Mouse (Mus musculus): ENCODE data around the gene Fyttd1. TPM values are rescaled to one million over a fixed set of nuclear protein-coding genes. Genes with fewer than 3 reads are reported as not detected.
"Not testable (repeated sequence)": the region's sequence is repeated elsewhere in the genome, so short reads cannot be mapped to it uniquely, and the experiment has no call there.

The Fyttd1 gene
- polyA plus RNA-seq, 1 experiment from 2014 or later: 66.5 TPM

DNA sequence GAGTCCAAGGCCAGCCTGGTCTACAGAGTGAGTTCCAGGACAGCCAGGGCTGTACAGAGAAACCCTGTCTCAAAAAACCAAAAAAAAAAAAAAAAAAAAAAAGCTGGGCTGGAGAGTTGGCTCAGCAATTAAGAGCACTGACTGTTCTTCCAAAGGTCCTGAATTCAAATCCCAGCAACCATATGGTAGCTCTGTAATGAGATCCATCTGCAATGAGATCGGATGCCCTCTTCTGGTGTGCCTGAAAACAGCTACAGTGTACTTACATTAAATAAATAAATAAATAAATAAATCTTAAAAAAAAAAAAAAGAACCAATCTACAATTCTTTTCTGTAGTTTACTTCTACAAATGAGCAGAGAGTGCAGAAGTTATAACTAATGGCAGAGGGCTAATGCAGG lies 2.0 kb upstream of the Fyttd1 start:
- H3K27me3 ChIP-seq (ENCODE audit: control insufficient read depth, insufficient read depth, low read length); H3K9me3 ChIP-seq (ENCODE audit: control insufficient read depth, low read length); H3K9ac ChIP-seq (ENCODE audit: low read length); H3K4me1 ChIP-seq (replicated peaks; ENCODE audit: control insufficient read depth, insufficient read depth); H3K4me3 ChIP-seq (ENCODE audit: low read depth, low read length); H3K4me2 ChIP-seq (replicated peaks; ENCODE audit: low read depth); H3K36me3 ChIP-seq (ENCODE audit: control insufficient read depth, insufficient read depth, low read length); H3K27ac ChIP-seq (replicated peaks); DNase-seq (ENCODE audit: low spot score); ATAC-seq (ENCODE audit: low FRiP score, low TSS enrichment): not testable (repeated sequence)
- 0 out of 2 replicates have a peak, but pooled peaks have one; percentile 13 for TF ChIP-seq CTCF (IDR thresholded peaks at IDR 0.05; ENCODE audit: low read depth)
- WGBS: 71% methylated on average over 1 of the region's 1 CpGs

DNA sequence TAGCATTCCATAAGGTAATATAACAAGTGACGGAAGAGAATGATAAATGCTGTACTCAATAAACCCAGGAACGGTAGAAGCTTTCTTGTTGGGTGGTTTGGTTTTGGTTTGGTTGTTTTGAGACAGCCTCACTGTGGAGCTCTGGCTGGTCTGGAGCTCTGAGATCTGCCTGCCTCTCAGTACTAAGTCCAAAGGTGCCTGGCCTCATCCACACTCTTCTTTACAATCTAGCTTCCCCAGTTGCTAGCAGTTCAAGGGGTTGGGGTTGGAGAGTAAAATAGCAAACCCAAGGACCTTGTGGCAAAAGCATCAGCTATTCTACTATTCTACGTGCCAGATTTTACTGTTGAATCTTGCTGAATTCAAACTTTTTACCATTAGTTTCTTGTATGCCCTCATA lies 1.5 kb upstream of the Fyttd1 start:
- 88% methylated on average over 3 of the region's 3 CpGs for WGBS
- no peaks in the 10 kb centered on the region; the same call in 1 of the 2 replicates for H3K4me1 ChIP-seq (replicated peaks; ENCODE audit: control insufficient read depth, insufficient read depth)
- H3K4me2 ChIP-seq (replicated peaks; ENCODE audit: low read depth): no peak overlapping the region
- no peaks in the 10 kb centered on the region for H3K9me3 ChIP-seq (ENCODE audit: control insufficient read depth, low read length)
- no peak for TF ChIP-seq CTCF (IDR thresholded peaks at IDR 0.05; ENCODE audit: low read depth)
- TF ChIP-seq EP300 (optimal IDR thresholded peaks at IDR 0.05): no peak
- no peaks in the 10 kb centered on the region for H3K36me3 ChIP-seq (ENCODE audit: control insufficient read depth, insufficient read depth, low read length)
- H3K27ac ChIP-seq (replicated peaks): no peak overlapping the region
- H3K27me3 ChIP-seq (ENCODE audit: control insufficient read depth, insufficient read depth, low read length): no peaks in the 10 kb centered on the region
- no peak for ATAC-seq (ENCODE audit: low FRiP score, low TSS enrichment)
- no peak for DNase-seq (ENCODE audit: low spot score)
- no peak overlapping the region for H3K9ac ChIP-seq (ENCODE audit: low read length)
- H3K4me3 ChIP-seq (ENCODE audit: low read depth, low read length): no peak overlapping the region

DNA sequence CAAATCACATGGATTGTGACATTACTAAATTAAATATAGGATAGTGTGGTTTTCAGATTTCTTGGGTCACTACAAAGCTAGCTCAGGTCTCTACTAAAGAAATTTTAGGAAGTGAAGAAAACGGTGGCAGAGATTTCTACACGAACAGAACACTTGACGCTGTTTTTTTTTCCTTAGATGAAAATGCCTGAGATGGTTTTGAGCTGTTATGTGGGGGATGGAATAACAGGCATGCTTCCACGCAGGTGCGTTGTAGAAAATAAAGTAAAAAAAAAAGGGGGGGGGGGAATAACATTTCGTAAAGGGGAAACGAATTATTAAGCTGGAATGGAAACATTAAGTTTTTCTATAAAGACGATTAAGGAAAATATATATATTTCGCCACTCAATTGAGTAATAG lies 469 bp upstream of the Fyttd1 start:
- no peaks in the 10 kb centered on the region for H3K27me3 ChIP-seq (ENCODE audit: control insufficient read depth, insufficient read depth, low read length)
- WGBS: 15% methylated on average over 9 of the region's 9 CpGs
- peak overlapping the region; percentile 90 for H3K9ac ChIP-seq (ENCODE audit: low read length)
- H3K9me3 ChIP-seq (ENCODE audit: control insufficient read depth, low read length): no peaks in the 10 kb centered on the region
- H3K4me2 ChIP-seq (replicated peaks; ENCODE audit: low read depth): peak overlapping the region; percentile 69
- DNase-seq (ENCODE audit: low spot score) (no peak), ATAC-seq (ENCODE audit: low FRiP score, low TSS enrichment) (no peak)
- TF ChIP-seq EP300 (optimal IDR thresholded peaks at IDR 0.05): no peak
- no peak for TF ChIP-seq CTCF (IDR thresholded peaks at IDR 0.05; ENCODE audit: low read depth)
- no peak overlapping the region for H3K27ac ChIP-seq (replicated peaks)
- no peaks in the 10 kb centered on the region for H3K36me3 ChIP-seq (ENCODE audit: control insufficient read depth, insufficient read depth, low read length)
- peak overlapping the region; percentile 77 for H3K4me3 ChIP-seq (ENCODE audit: low read depth, low read length)
- no peaks in the 10 kb centered on the region; the same call in 1 of the 2 replicates for H3K4me1 ChIP-seq (replicated peaks; ENCODE audit: control insufficient read depth, insufficient read depth)

DNA sequence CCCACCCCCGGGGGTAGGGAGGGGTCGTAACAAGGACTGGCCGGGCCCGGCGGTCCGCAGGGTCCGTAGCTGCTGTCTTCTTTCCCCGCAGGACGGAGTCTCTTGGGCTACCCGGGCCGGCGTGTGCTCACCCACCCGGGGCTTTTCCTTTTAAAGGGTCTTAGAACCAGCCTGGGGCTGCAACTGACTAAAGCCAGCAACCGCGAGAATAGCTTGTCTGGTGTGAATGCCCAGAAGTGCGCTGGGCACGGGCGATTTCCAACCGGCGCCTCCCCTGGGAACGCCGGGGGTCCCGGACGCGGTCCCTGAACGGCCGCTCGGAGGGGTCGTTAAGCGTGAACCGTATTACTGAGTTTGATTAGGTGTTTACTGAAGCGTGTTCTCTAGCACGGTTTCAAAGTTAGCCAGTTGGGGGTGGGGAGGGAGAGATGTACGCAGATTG lies 878 bp downstream of the Fyttd1 start:
- H3K27ac ChIP-seq (replicated peaks): peak overlapping the region; percentile 90
- no peaks in the 10 kb centered on the region; the same call in 1 of the 2 replicates for H3K4me1 ChIP-seq (replicated peaks; ENCODE audit: control insufficient read depth, insufficient read depth)
- peak overlapping the region; percentile 89 for H3K4me2 ChIP-seq (replicated peaks; ENCODE audit: low read depth)
- no peaks in the 10 kb centered on the region for H3K36me3 ChIP-seq (ENCODE audit: control insufficient read depth, insufficient read depth, low read length)
- peak overlapping the region; percentile 90 for H3K9ac ChIP-seq (ENCODE audit: low read length)
- TF ChIP-seq CTCF (IDR thresholded peaks at IDR 0.05; ENCODE audit: low read depth): no peak
- no peak for TF ChIP-seq EP300 (optimal IDR thresholded peaks at IDR 0.05)
- WGBS: 1% methylated on average over 28 of the region's 34 CpGs
- peak overlapping the region; percentile 77 for H3K4me3 ChIP-seq (ENCODE audit: low read depth, low read length)
- H3K9me3 ChIP-seq (ENCODE audit: control insufficient read depth, low read length): no peaks in the 10 kb centered on the region
- no peaks in the 10 kb centered on the region for H3K27me3 ChIP-seq (ENCODE audit: control insufficient read depth, insufficient read depth, low read length)
- ATAC-seq (ENCODE audit: low FRiP score, low TSS enrichment) (peak; percentile 36), DNase-seq (ENCODE audit: low spot score) (peak; percentile 37)

DNA sequence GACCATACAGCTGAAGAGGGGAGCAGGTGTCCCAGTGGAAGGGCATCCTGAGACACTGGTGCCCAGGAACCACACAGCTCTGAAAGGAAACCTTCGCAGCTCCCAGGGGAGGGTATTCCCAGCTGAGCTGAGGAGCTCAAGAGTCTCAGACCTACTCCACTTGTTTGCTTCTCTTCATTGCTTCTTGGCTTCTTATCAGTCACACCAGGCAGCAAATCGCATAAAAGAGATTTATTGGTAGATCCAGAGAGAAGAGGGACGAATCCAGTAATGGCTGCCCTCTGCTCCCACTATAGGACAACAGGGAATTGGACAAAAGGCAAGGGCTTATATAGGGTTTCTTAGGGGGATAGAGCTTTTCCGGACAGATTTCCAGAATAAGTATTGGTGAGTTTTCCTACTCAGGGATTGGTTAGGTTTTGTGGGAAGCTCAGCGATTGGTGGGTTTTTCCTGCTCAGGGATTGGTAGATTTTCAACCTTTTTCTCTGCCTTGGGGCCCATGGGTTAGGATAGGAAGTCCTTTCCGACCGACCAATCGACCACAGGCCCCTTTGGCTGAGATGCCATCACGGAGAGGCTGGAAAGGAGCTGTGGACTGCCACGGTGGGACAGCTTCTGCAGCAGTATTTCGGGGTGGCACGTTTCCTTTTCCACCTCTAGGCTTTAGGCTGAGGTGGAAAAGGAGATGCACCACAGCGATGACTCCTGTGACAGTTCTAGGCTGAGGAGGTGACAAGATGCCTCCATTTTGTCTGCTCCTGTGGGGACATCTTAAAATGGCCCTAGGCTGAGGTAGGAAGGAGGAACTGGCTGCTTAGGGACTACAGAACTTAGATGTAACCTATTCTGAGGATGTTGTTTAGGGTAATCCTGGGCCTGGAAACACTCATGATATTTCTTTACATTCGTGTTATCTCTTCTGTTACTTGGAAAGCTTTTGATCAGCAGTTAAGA lies 1.9 kb downstream of the Fyttd1 start:
- H3K4me3 ChIP-seq (ENCODE audit: low read depth, low read length): peak overlapping the region; percentile 77; the same call in 1 of the 2 replicates
- WGBS: 78% methylated on average over 14 of the region's 14 CpGs
- ATAC-seq (ENCODE audit: low FRiP score, low TSS enrichment) (no peak), DNase-seq (ENCODE audit: low spot score) (no peak)
- H3K36me3 ChIP-seq (ENCODE audit: control insufficient read depth, insufficient read depth, low read length): no peaks in the 10 kb centered on the region
- H3K27me3 ChIP-seq (ENCODE audit: control insufficient read depth, insufficient read depth, low read length): no peaks in the 10 kb centered on the region
- TF ChIP-seq EP300 (optimal IDR thresholded peaks at IDR 0.05) (no peak), CTCF (IDR thresholded peaks at IDR 0.05; ENCODE audit: low read depth) (no peak)
- no peaks in the 10 kb centered on the region; the same call in 1 of the 2 replicates for H3K4me1 ChIP-seq (replicated peaks; ENCODE audit: control insufficient read depth, insufficient read depth)
- H3K4me2 ChIP-seq (replicated peaks; ENCODE audit: low read depth): peak overlapping the region; percentile 89
- H3K9ac ChIP-seq (ENCODE audit: low read length): peak overlapping the region; percentile 27; the same call in 1 of the 2 replicates
- 0 out of 2 replicates have a peak overlapping the region, but pooled peaks have one; percentile 30 for H3K27ac ChIP-seq (replicated peaks)
- H3K9me3 ChIP-seq (ENCODE audit: control insufficient read depth, low read length): no peaks in the 10 kb centered on the region

DNA sequence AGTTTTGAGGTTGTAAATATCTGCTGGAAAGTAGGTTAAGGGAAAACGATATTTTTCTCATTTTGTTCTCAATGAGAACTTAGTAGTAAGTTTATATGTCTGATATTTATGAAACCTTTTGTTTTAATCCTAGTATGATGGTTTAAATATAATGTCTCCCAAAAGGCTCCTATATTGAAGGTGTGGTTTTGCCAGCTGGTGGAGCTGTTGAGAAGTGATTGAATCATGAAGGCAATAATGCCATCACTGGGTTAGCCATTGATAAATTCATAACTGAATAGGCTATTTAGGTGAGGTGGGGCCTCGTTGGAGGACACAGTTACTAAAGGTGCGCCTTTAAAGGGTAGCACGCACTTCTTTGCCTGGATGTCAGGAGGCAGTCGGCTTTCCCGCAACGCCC lies 4.2 kb downstream of the Fyttd1 start:
- Histone ChIP-seq H3K9me3 (ENCODE audit: control insufficient read depth, low read length) (no peaks in the 10 kb centered on the region), H3K9ac (ENCODE audit: low read length) (no peak overlapping the region), H3K27ac (replicated peaks) (no peak overlapping the region), H3K4me2 (replicated peaks; ENCODE audit: low read depth) (no peak overlapping the region), H3K4me1 (replicated peaks; ENCODE audit: control insufficient read depth, insufficient read depth) (no peaks in the 10 kb centered on the region; the same call in 1 of the 2 replicates), H3K36me3 (ENCODE audit: control insufficient read depth, insufficient read depth, low read length) (no peaks in the 10 kb centered on the region; the same call in 1 of the 2 replicates), H3K4me3 (ENCODE audit: low read depth, low read length) (no peak overlapping the region), H3K27me3 (ENCODE audit: control insufficient read depth, insufficient read depth, low read length) (no peaks in the 10 kb centered on the region)
- ATAC-seq (ENCODE audit: low FRiP score, low TSS enrichment) (no peak), DNase-seq (ENCODE audit: low spot score) (no peak)
- 87% methylated on average over 7 of the region's 7 CpGs for WGBS
- TF ChIP-seq EP300 (optimal IDR thresholded peaks at IDR 0.05) (no peak), CTCF (IDR thresholded peaks at IDR 0.05; ENCODE audit: low read depth) (peak; percentile 35)

Measured in stomach, postnatal 0 days (tissue).